Mouse (Mus musculus): ENCODE measurements around the gene Vmo1. TPM values are rescaled to one million over a fixed set of nuclear protein-coding genes. Genes with fewer than 3 reads are reported as not detected.

Vmo1 gene
- total and polyA plus RNA-seq, 2 experiments from 2014 or later, result 0.55 TPM; not detected in 1

- H3K27ac ChIP-seq (ENCODE audit: low read depth), result peak overlapping the region; percentile 70
- H3K9ac ChIP-seq (replicated peaks; ENCODE audit: low read depth, low read length), result peak overlapping the region; percentile 61
- no peaks in the 10 kb centered on the region for H3K9me3 ChIP-seq (replicated peaks; ENCODE audit: control insufficient read depth, low read length)
- H3K4me1 ChIP-seq (ENCODE audit: control insufficient read depth, insufficient read depth), result no peaks in the 10 kb centered on the region
- whole genome bisulfite sequencing, result 8% methylated on average over 41 of the region's 41 CpGs
- peak overlapping the region; percentile 31 for H3K4me3 ChIP-seq (ENCODE audit: low read depth, low read length)
- peak overlapping the region; percentile 51 for H3K4me2 ChIP-seq (ENCODE audit: low read depth, low read length)
- TF ChIP-seq EP300 (IDR thresholded peaks at IDR 0.05; ENCODE audit: low read depth) (no peak), CTCF (IDR thresholded peaks at IDR 0.05; ENCODE audit: low read depth) (peak; percentile 25)
- H3K36me3 ChIP-seq (replicated peaks; ENCODE audit: control insufficient read depth, insufficient read depth, low read length), result no peaks in the 10 kb centered on the region
- H3K27me3 ChIP-seq (ENCODE audit: control insufficient read depth, insufficient read depth, low read length), result no peaks in the 10 kb centered on the region
- DNase-seq (ENCODE audit: low spot score), result peak; percentile 31
- peak; percentile 33 for ATAC-seq (ENCODE audit: insufficient read depth, low read depth)
Measured at GRCm38 (mm10) chr11:70520178-70520769, 5.9 kb upstream of the Vmo1 start.

- Histone ChIP-seq H3K4me2 (ENCODE audit: low read depth, low read length) (peak within 1 kb of the TSS; percentile 51), H3K36me3 (replicated peaks; ENCODE audit: control insufficient read depth, insufficient read depth, low read length) (no peaks in the 10 kb centered on the region), H3K9me3 (replicated peaks; ENCODE audit: control insufficient read depth, low read length) (no peaks in the 10 kb centered on the region), H3K4me1 (ENCODE audit: control insufficient read depth, insufficient read depth) (no peaks in the 10 kb centered on the region), H3K9ac (replicated peaks; ENCODE audit: low read depth, low read length) (peak within 1 kb of the TSS; percentile 61), H3K4me3 (ENCODE audit: low read depth, low read length) (peak within 1 kb of the TSS; percentile 31), H3K27me3 (ENCODE audit: control insufficient read depth, insufficient read depth, low read length) (no peaks in the 10 kb centered on the region), H3K27ac (ENCODE audit: low read depth) (peak within 1 kb of the TSS; percentile 70)
- DNase-seq (ENCODE audit: low spot score) (no peak), ATAC-seq (ENCODE audit: insufficient read depth, low read depth) (no peak)
- TF ChIP-seq CTCF (IDR thresholded peaks at IDR 0.05; ENCODE audit: low read depth) (no peak), EP300 (IDR thresholded peaks at IDR 0.05; ENCODE audit: low read depth) (no peak)
- WGBS, result 91% methylated on average over 10 of the region's 10 CpGs
Measured at GRCm38 (mm10) chr11:70518923-70519322, 4.5 kb upstream of the Vmo1 start, which contains the start of gene Gltpd2. Gene Gltpd2, plus strand, starts transcription at chr11:70519196.

- no peaks in the 10 kb centered on the region for H3K27me3 ChIP-seq (ENCODE audit: control insufficient read depth, insufficient read depth, low read length)
- no peak overlapping the region for H3K4me2 ChIP-seq (ENCODE audit: low read depth, low read length)
- TF ChIP-seq EP300 (IDR thresholded peaks at IDR 0.05; ENCODE audit: low read depth) (no peak), CTCF (IDR thresholded peaks at IDR 0.05; ENCODE audit: low read depth) (no peak)
- H3K9me3 ChIP-seq (replicated peaks; ENCODE audit: control insufficient read depth, low read length), result no peaks in the 10 kb centered on the region
- H3K9ac ChIP-seq (replicated peaks; ENCODE audit: low read depth, low read length), result no peak overlapping the region
- ATAC-seq (ENCODE audit: insufficient read depth, low read depth), result no peak
- H3K4me1 ChIP-seq (ENCODE audit: control insufficient read depth, insufficient read depth), result no peaks in the 10 kb centered on the region
- H3K36me3 ChIP-seq (replicated peaks; ENCODE audit: control insufficient read depth, insufficient read depth, low read length), result no peaks in the 10 kb centered on the region
- no peak overlapping the region for H3K4me3 ChIP-seq (ENCODE audit: low read depth, low read length)
- H3K27ac ChIP-seq (ENCODE audit: low read depth), result no peak overlapping the region
- 65% methylated on average over 1 of the region's 1 CpGs for WGBS
- DNase-seq (ENCODE audit: low spot score), result no peak
Measured at GRCm38 (mm10) chr11:70518436-70518835, 4.0 kb upstream of the Vmo1 start.

DNA sequence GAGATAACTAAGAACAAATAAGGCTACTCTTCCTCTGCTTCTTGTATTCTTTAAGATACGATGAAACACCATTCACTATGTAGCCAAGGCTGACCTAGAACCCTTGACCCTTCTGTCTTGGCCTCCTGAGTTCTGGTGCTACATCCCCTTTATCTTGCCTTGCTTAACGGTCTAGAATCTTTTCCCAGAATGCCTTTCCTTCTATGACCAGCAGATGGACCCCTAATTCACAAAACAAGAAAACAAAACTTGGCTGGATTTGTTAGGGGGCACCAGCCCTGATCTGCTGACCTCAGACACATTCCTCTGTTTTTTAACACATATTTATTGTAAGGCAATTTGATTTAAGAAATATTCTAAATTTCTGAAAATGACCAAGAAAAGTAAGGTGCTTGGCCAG is 1.9 kb upstream of the Vmo1 start:
- ATAC-seq (ENCODE audit: insufficient read depth, low read depth), result no peak
- 23% methylated on average over 2 of the region's 2 CpGs for WGBS
- peak; percentile 51 for DNase-seq (ENCODE audit: low spot score)
- H3K9me3 ChIP-seq (replicated peaks; ENCODE audit: control insufficient read depth, low read length), result no peaks in the 10 kb centered on the region
- H3K27me3 ChIP-seq (ENCODE audit: control insufficient read depth, insufficient read depth, low read length), result no peaks in the 10 kb centered on the region
- H3K27ac ChIP-seq (ENCODE audit: low read depth), result no peak overlapping the region
- TF ChIP-seq EP300 (IDR thresholded peaks at IDR 0.05; ENCODE audit: low read depth) (no peak), CTCF (IDR thresholded peaks at IDR 0.05; ENCODE audit: low read depth) (peak; percentile 73)
- no peak overlapping the region for H3K4me3 ChIP-seq (ENCODE audit: low read depth, low read length)
- H3K4me2 ChIP-seq (ENCODE audit: low read depth, low read length), result no peak overlapping the region
- H3K36me3 ChIP-seq (replicated peaks; ENCODE audit: control insufficient read depth, insufficient read depth, low read length), result no peaks in the 10 kb centered on the region
- H3K9ac ChIP-seq (replicated peaks; ENCODE audit: low read depth, low read length), result no peak overlapping the region
- no peaks in the 10 kb centered on the region for H3K4me1 ChIP-seq (ENCODE audit: control insufficient read depth, insufficient read depth)

- H3K27me3 ChIP-seq (ENCODE audit: control insufficient read depth, insufficient read depth, low read length), result peaks cover 10% of the 10 kb centered on the region; the same call in 1 of the 2 replicates
- no peak overlapping the region for H3K4me2 ChIP-seq (ENCODE audit: low read depth, low read length)
Measured at GRCm38 (mm10) chr11:70513520-70513919, 896 bp downstream of the Vmo1 start.

More at GRCm38 (mm10) chr11:70513520-70513919, 896 bp downstream of the Vmo1 start:
- DNase-seq (ENCODE audit: low spot score) (no peak), ATAC-seq (ENCODE audit: insufficient read depth, low read depth) (peak; percentile 24; the same call in 1 of the 2 replicates)
- no peak overlapping the region for H3K9ac ChIP-seq (replicated peaks; ENCODE audit: low read depth, low read length)
- TF ChIP-seq CTCF (IDR thresholded peaks at IDR 0.05; ENCODE audit: low read depth) (no peak), EP300 (IDR thresholded peaks at IDR 0.05; ENCODE audit: low read depth) (no peak)
- H3K9me3 ChIP-seq (replicated peaks; ENCODE audit: control insufficient read depth, low read length), result no peaks in the 10 kb centered on the region
- no peaks in the 10 kb centered on the region for H3K4me1 ChIP-seq (ENCODE audit: control insufficient read depth, insufficient read depth)
- H3K4me3 ChIP-seq (ENCODE audit: low read depth, low read length), result no peak overlapping the region
- H3K27ac ChIP-seq (ENCODE audit: low read depth), result no peak overlapping the region
- WGBS, result 43% methylated on average over 11 of the region's 11 CpGs
- no peaks in the 10 kb centered on the region for H3K36me3 ChIP-seq (replicated peaks; ENCODE audit: control insufficient read depth, insufficient read depth, low read length)
